Mouse (Mus musculus) CH12.LX (cell line): ENCODE data around the gene Zfp229. TPM values are rescaled to one million over a fixed set of nuclear protein-coding genes. Genes with fewer than 3 reads are reported as not detected.

Experiments
- DNase-seq: peaks from one replicate; pipeline ENCODE4 v3.0.0-alpha.2; 2013; ENCODE audit errors: extremely low read depth
- H3K27ac ChIP-seq: 2 replicates; pipeline ENCODE4 v1.5.1; 2012; ENCODE audit warnings: low read depth, mild to moderate bottlenecking, control low read depth, moderate library complexity; ENCODE audit not compliant: insufficient read depth
- H3K27me3 ChIP-seq: replicated peaks from 2 replicates; pipeline ENCODE3; 2012; ENCODE audit warnings: inconsistent platforms
- H3K36me3 ChIP-seq, 2 experiments: replicated peaks in 1 of 2; 2 replicates each; pipeline versions ENCODE3 to v1.6.1; 2012; ENCODE audit warnings: inconsistent platforms in 1 of 2, low read length in 1 of 2, mild to moderate bottlenecking in 1 of 2, mixed read lengths in 1 of 2, moderate library complexity in 1 of 2; ENCODE audit not compliant: control insufficient read depth in 1 of 2, insufficient read depth in 1 of 2
- H3K4me1 ChIP-seq, 2 experiments: 2 replicates each; pipeline ENCODE4 v1.6.1; 2012; ENCODE audit warnings: inconsistent platforms in 1 of 2, moderate library complexity in 1 of 2; ENCODE audit not compliant: insufficient read depth in 2 of 2, control insufficient read depth in 1 of 2
- H3K4me2 ChIP-seq: 2 replicates; pipeline ENCODE4 v1.6.1; 2012; ENCODE audit warnings: low read depth, mild to moderate bottlenecking, control low read depth; ENCODE audit not compliant: poor library complexity, insufficient read depth, severe bottlenecking
- H3K4me3 ChIP-seq, 3 experiments: fragments of 150-350 bp in 1 of 3; sonication (generic) in 1 of 3; replicated peaks in 1 of 3; 2 replicates each; pipeline versions ENCODE3 to v1.5.1; 2011 to 2012; ENCODE audit warnings: low read depth in 2 of 3, low read length in 2 of 3, mild to moderate bottlenecking in 2 of 3, moderate library complexity in 2 of 3, control low read depth in 1 of 3, improper control_type of control experiment in 1 of 3, inconsistent platforms in 1 of 3, mixed read lengths in 1 of 3; ENCODE audit not compliant: poor library complexity in 1 of 3
- H3K79me2 ChIP-seq: replicated peaks from 2 replicates; pipeline ENCODE4 v1.6.1; 2012; ENCODE audit warnings: mild to moderate bottlenecking, moderate library complexity; ENCODE audit not compliant: control insufficient read depth, poor library complexity, insufficient read depth, severe bottlenecking; ENCODE audit errors: extremely low read depth
- H3K9ac ChIP-seq: 2 replicates; pipeline ENCODE4 v1.6.1; 2012; ENCODE audit warnings: low read depth, mild to moderate bottlenecking, control low read depth, moderate library complexity; ENCODE audit not compliant: insufficient read depth
- H3K9me3 ChIP-seq: replicated peaks from 2 replicates; pipeline ENCODE3; 2012; ENCODE audit warnings: low read length, inconsistent platforms, mixed read lengths
- BHLHE40 ChIP-seq: IDR thresholded peaks from 2 replicates; pipeline ENCODE4 v1.6.1; 2011; ENCODE audit warnings: mild to moderate bottlenecking, low read depth, low read length, improper control_type of control experiment
- CHD1 ChIP-seq: IDR thresholded peaks from 2 replicates; pipeline ENCODE4 v1.6.1; 2012; ENCODE audit warnings: low read depth, low read length, improper control_type of control experiment, inconsistent platforms
- ETS1 ChIP-seq: conservative IDR thresholded peaks from 2 replicates; pipeline ENCODE4 v1.6.1; 2012; ENCODE audit warnings: low read depth, mild to moderate bottlenecking, inconsistent platforms, low read length, improper control_type of control experiment, moderate library complexity
- GABPA ChIP-seq: IDR thresholded peaks from 2 replicates; pipeline ENCODE4 v1.6.1; 2012; ENCODE audit warnings: low read depth, low read length, improper control_type of control experiment, inconsistent platforms; ENCODE audit not compliant: insufficient replicate concordance
- HCFC1 ChIP-seq: IDR thresholded peaks from 2 replicates; pipeline ENCODE4 v1.6.1; 2012; ENCODE audit warnings: low read depth, mild to moderate bottlenecking, inconsistent platforms, low read length, improper control_type of control experiment
- JUN ChIP-seq: IDR thresholded peaks from 2 replicates; pipeline ENCODE4 v1.6.1; 2011; ENCODE audit warnings: low read depth, mild to moderate bottlenecking, low read length, improper control_type of control experiment, moderate library complexity; ENCODE audit not compliant: insufficient read depth
- JUND ChIP-seq: conservative IDR thresholded peaks from 2 replicates; pipeline ENCODE4 v1.6.1; 2011; ENCODE audit warnings: low read depth, low read length, improper control_type of control experiment
- MAZ ChIP-seq: IDR thresholded peaks from 2 replicates; pipeline ENCODE4 v1.6.1; 2012; ENCODE audit warnings: low read depth, mild to moderate bottlenecking, inconsistent platforms, low read length, improper control_type of control experiment, moderate library complexity
- MEF2A ChIP-seq: IDR thresholded peaks from 2 replicates; pipeline ENCODE4 v1.6.1; 2014; ENCODE audit warnings: low read depth, mild to moderate bottlenecking, inconsistent platforms, low read length, improper control_type of control experiment, borderline replicate concordance
- MXI1 ChIP-seq: IDR thresholded peaks from 2 replicates; pipeline ENCODE4 v1.6.1; 2011; ENCODE audit warnings: mild to moderate bottlenecking, low read depth, low read length, improper control_type of control experiment
- MYC ChIP-seq: IDR thresholded peaks from 2 replicates; pipeline ENCODE4 v1.6.1; 2011; ENCODE audit warnings: low read depth, mild to moderate bottlenecking, improper control_type of control experiment, low read length
- NELFE ChIP-seq: IDR thresholded peaks from 2 replicates; pipeline ENCODE4 v1.6.1; 2011; ENCODE audit warnings: low read depth, low read length, improper control_type of control experiment
- POLR2AphosphoS2 ChIP-seq: IDR thresholded peaks from 2 replicates; pipeline ENCODE4 v1.6.1; 2011; ENCODE audit warnings: low read depth, low read length, improper control_type of control experiment
- USF1 ChIP-seq: IDR thresholded peaks from 2 replicates; pipeline ENCODE4 v1.6.1; 2014; ENCODE audit warnings: low read depth, mild to moderate bottlenecking, inconsistent platforms, low read length, improper control_type of control experiment
- USF2 ChIP-seq: conservative IDR thresholded peaks from 2 replicates; pipeline ENCODE4 v1.6.1; 2011; ENCODE audit warnings: low read depth, low read length, improper control_type of control experiment
- ZKSCAN1 ChIP-seq: IDR thresholded peaks from 2 replicates; pipeline ENCODE4 v1.6.1; 2012; ENCODE audit warnings: low read depth, inconsistent platforms, low read length, improper control_type of control experiment, borderline replicate concordance
- ZMIZ1 ChIP-seq: IDR thresholded peaks from 2 replicates; pipeline ENCODE4 v1.6.1; 2012; ENCODE audit warnings: low read depth, mild to moderate bottlenecking, inconsistent platforms, low read length, improper control_type of control experiment
- dilution Hi-C: fragments of 300-500 bp; cut with MboI; formaldehyde crosslinking; loops from 2 replicates; pipeline ENCODE4 v1.14.3; 2020; ENCODE audit warnings: low sequenced_read_pairs; ENCODE audit not compliant: extremely low pct_unique_long_range_greater_than_20kb, extremely low pct_ligation_motif_present
- in situ Hi-C: fragments of 300-500 bp; cut with MboI; formaldehyde crosslinking; loops from 3 replicates; pipeline ENCODE4 v1.14.3; 2019; ENCODE audit warnings: low sequenced_read_pairs, low pct_ligation_motif_present, low pct_unique_long_range_greater_than_20kb, mixed read lengths
- polyA plus RNA-seq: library from polyadenylated mRNA; unstranded; fragments of >175 nt; gene quantifications from 2 replicates; pipeline ENCODE4 v1.2.1, GENCODE M21; 2012; ENCODE audit warnings: low read depth; ENCODE audit not compliant: insufficient read length
- total RNA-seq, 2 experiments: library from RNA; depleted of rRNA; stranded (reverse); fragments of 300-350 nt in 1 of 2; fragments of >200 nt in 1 of 2; gene quantifications; 2 replicates each; pipeline ENCODE4 v1.2.3; 2012 to 2014

Gene Zfp229
- total and polyA plus RNA-seq, 3 experiments: 1.9 to 5.5 (median 2.6) TPM

DNA sequence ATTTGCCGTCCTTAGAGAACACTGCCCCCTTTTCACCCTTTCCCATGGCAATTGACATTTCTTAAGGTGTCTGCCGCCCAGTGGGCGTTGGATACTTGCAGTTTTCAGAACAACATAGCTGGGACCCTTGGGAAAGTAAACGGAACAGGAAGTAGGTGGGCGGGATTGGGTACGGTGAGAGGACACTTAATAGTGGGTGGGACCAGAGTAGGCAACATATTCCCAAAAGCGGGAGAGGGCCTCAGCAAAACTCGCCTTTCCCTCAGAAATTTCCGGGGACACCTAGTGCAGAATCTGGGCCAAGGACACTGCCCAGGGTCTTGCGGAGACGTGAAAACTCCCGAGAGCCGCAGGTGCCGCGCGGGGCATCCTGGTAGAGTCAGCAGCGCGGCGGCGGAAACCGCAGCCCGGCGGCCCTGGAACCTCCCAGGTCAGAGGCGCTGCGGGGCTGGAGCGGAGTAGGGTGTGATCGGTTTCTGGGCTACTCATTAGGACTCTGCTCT lies 3.0 kb downstream of the Zfp229 start (continued):
- TF ChIP-seq MAZ (no peak), HCFC1 (peak; percentile 72), ZKSCAN1 (no peak), JUN (no peak), POLR2AphosphoS2 (no peak), NELFE (peak; percentile 76), ETS1 (no peak), MYC (no peak), GABPA (no peak), CHD1 (no peak; the same call in 1 of the 2 replicates), ZMIZ1 (no peak; the same call in 1 of the 2 replicates)

DNA sequence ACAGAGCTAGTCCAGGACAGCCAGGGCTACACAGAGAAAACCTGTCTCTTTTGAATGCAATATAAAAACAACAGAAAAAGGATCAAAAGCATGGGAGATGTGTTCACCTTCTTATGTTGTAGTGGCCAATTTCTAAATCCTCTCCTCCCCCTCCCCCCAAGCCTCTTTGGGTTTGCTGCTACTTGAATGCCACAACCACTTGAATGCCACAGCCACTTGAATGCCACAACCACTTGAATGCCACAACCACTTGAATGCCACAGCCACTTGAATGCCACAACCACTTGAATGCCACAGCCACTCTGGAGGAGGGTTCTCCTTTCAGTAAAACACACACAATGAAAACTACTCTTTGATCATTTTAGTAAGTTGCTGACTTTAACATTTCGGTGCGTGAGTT lies 22.2 kb downstream of the Zfp229 start:
- H3K9ac ChIP-seq: no peak overlapping the region
- TF ChIP-seq USF2: no peak
- TF ChIP-seq USF1: no peak
- no peak for TF ChIP-seq MXI1
- no peak for TF ChIP-seq BHLHE40
- no peak for TF ChIP-seq CHD1
- TF ChIP-seq, all 38 proteins: peak for 0
- no peak for DNase-seq
- no peak overlapping the region for H3K27ac ChIP-seq
- dilution Hi-C loops: no loop called here
- no peak overlapping the region for H3K4me2 ChIP-seq
- no peaks in the 10 kb centered on the region for H3K79me2 ChIP-seq
- H3K4me1 ChIP-seq: no peaks in the 10 kb centered on the region; a peak in 1 of 4 replicates
- in situ Hi-C loops: no loop called here
- no peaks in the 10 kb centered on the region for H3K27me3 ChIP-seq
- H3K4me3 ChIP-seq: no peak overlapping the region
- no peaks in the 10 kb centered on the region for H3K36me3 ChIP-seq
- no peaks in the 10 kb centered on the region for H3K9me3 ChIP-seq

DNA sequence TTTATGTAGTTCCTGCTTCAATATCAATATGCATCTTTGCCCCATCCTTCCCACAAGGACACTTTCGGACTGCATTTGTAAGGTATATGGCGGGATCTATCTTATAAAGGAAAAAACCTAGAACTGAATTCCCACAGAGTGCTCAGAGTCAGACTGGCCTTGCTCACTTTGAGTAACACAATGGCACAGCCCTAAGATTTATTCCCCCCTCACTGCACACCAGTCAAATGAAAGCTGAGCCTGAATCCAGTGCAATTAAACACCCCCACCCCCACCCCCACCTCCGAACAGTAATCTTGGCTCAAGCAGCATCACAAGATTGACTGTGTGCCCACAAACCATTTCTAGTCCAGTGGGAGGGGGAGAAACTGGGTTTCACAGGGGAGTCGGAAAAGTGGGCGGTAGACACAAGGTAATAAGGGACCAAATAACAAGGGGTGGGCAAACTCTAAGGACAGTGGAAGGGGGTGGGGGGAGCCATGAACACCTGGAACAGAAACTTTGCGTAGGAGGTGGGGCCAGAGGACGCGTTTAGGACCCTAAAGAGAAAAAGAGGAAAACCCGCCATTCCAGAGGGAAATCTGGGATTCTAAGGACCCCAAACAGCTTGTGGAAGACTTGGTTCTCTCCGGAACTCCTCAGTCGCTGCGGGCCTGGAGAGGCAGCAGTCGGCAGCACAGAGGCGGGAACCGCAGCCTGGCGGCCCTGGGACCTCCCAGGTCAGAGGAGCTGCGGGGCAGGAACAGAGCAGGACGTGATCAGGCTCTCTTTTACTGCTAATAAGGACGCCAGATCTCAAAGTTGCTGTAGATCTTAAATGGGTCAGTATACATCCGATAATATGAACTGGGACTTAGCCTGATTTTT lies 23.0 kb downstream of the Zfp229 start:
- Histone ChIP-seq H3K9ac (no peak overlapping the region; the same call in 1 of the 2 replicates), H3K4me2 (peak overlapping the region; percentile 92), H3K36me3 (no peaks in the 10 kb centered on the region), H3K9me3 (no peaks in the 10 kb centered on the region), H3K27ac (no peak overlapping the region), H3K4me3 (no peak overlapping the region), H3K4me1 (no peaks in the 10 kb centered on the region; a peak in 1 of 4 replicates), H3K79me2 (no peaks in the 10 kb centered on the region), H3K27me3 (no peaks in the 10 kb centered on the region)
- TF ChIP-seq MEF2A (no peak), HCFC1 (no peak), JUND (no peak)
- no peak for DNase-seq
- dilution Hi-C loops (no loop called here), in situ Hi-C loops (no loop called here)
